Mouse (Mus musculus) liver (tissue): Measurements from ENCODE around the gene Nmt1.

Source experiments
- DNase-seq: peaks from one replicate; pipeline ENCODE4 v3.0.0-alpha.2; 2020; ENCODE audit warnings: mixed read lengths

Gene Nmt1

GRCm38 (mm10) chr11:103113005-103113404 lies 85.0 kb downstream of the Nmt1 start:
- DNase-seq = no peak

- DNase-seq = no peak
Measured at GRCm38 (mm10) chr11:103113771-103114170, 85.8 kb downstream of the Nmt1 start.

GRCm38 (mm10) chr11:103114270-103114943 lies 86.4 kb downstream of the Nmt1 start:
- no peak for DNase-seq

GRCm38 (mm10) chr11:103115163-103116007 lies 87.4 kb downstream of the Nmt1 start:
- peak; percentile 89 for DNase-seq

- peak; percentile 100 for DNase-seq
Measured at GRCm38 (mm10) chr11:103116008-103116818, 88.2 kb downstream of the Nmt1 start, which contains the start of gene Hexim1. Gene Hexim1 (plus strand): TSS chr11:103116231.

- peak; percentile 86 for DNase-seq
Measured at GRCm38 (mm10) chr11:103116959-103117590, 89.1 kb downstream of the Nmt1 start.

- peak; percentile 62 for DNase-seq
Measured at GRCm38 (mm10) chr11:103117591-103118009, 89.6 kb downstream of the Nmt1 start.
